Mouse (Mus musculus): ENCODE measurements around the gene Ssh2. TPM values are rescaled to one million over a fixed set of nuclear protein-coding genes. Genes with fewer than 3 reads are reported as not detected.
"Not testable (repeated sequence)": the region's sequence is repeated elsewhere in the genome, so short reads cannot be mapped to it uniquely, and the experiment has no call there.

Ssh2 gene
- polyA plus RNA-seq, 1 experiment from 2014 or later: 14.3 TPM

DNA sequence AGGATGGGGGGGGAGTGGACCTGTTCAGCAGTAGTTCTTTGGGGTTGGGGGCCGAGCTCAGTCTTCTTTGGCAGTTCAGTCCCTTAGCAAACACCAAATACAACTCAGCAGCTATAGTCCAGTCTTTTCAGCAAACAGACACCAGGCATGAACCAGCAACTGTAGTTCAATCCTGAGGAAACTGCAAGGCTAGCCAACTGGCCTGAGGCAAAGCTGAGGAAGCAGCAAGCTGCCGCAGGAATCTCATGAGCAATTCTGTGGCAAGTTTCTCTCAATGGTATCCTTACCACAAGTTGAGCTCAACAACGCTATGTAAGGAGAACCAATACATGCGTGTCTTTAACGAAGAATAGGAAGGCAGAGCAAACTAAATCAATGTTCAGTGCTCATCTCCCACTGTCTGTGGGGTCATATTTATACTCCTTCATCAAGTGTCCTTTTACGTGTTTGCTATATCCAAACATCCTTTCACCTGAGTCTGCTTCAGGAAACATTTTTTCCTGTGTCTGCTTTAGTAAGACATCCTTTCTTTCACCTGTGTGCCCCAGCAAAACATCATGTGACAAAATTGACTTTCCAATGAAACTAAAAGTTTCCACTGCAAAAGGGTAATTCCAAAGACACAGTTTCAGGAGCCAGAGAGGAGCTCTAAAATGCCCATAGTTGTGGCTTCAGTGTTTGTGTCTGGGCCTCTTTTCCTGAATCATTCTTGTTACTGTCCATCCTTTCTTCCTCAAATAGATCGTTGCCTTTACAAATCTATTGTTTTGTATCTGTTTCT, 24.6 kb downstream of the Ssh2 start:
- no peak overlapping the region for H3K9ac ChIP-seq (ENCODE audit: low read length)
- 90% methylated on average over 7 of the region's 7 CpGs for WGBS
- ATAC-seq (ENCODE audit: insufficient read depth, low FRiP score, low TSS enrichment) (no peak), DNase-seq (ENCODE audit: low spot score) (no peak)
- no peak overlapping the region for H3K27ac ChIP-seq (ENCODE audit: low read depth, low read length)
- H3K4me2 ChIP-seq (ENCODE audit: low read depth): no peak overlapping the region
- no peak overlapping the region for H3K4me3 ChIP-seq (ENCODE audit: low read depth, low read length)
- H3K4me1 ChIP-seq (ENCODE audit: control insufficient read depth, insufficient read depth, low read length): no peaks in the 10 kb centered on the region
- H3K36me3 ChIP-seq (ENCODE audit: control insufficient read depth, insufficient read depth, low read length): no peaks in the 10 kb centered on the region
- no peaks in the 10 kb centered on the region for H3K9me3 ChIP-seq (ENCODE audit: control insufficient read depth, low read length)
- no peaks in the 10 kb centered on the region for H3K27me3 ChIP-seq (ENCODE audit: control insufficient read depth, insufficient read depth, low read length)

DNA sequence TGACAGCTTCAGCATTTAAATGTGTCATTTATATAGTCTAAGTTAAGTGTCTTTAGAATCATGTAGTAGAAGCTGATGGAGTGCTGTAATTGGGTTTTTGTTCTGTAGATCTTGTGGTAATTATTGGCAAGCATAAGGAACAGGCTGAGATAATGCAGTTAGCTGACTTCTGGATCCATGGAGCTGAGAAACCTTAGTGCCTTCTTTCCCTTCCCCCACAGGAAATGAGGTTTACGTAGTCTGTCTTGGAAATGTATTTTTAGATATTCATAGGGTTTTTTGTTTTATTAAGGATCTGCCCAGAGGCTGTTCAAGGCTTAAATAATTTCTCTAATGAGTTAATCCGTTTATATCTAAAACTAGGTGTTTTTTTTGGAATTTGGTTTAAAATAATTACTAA, 26.8 kb downstream of the Ssh2 start:
- 73% methylated on average over 2 of the region's 2 CpGs for WGBS
- Histone ChIP-seq H3K27me3 (ENCODE audit: control insufficient read depth, insufficient read depth, low read length) (no peaks in the 10 kb centered on the region), H3K9me3 (ENCODE audit: control insufficient read depth, low read length) (no peaks in the 10 kb centered on the region), H3K27ac (ENCODE audit: low read depth, low read length) (no peak overlapping the region), H3K9ac (ENCODE audit: low read length) (no peak overlapping the region), H3K4me1 (ENCODE audit: control insufficient read depth, insufficient read depth, low read length) (no peaks in the 10 kb centered on the region), H3K4me2 (ENCODE audit: low read depth) (no peak overlapping the region), H3K4me3 (ENCODE audit: low read depth, low read length) (no peak overlapping the region), H3K36me3 (ENCODE audit: control insufficient read depth, insufficient read depth, low read length) (no peaks in the 10 kb centered on the region)
- ATAC-seq (ENCODE audit: insufficient read depth, low FRiP score, low TSS enrichment): no peak
- DNase-seq (ENCODE audit: low spot score): no peak

DNA sequence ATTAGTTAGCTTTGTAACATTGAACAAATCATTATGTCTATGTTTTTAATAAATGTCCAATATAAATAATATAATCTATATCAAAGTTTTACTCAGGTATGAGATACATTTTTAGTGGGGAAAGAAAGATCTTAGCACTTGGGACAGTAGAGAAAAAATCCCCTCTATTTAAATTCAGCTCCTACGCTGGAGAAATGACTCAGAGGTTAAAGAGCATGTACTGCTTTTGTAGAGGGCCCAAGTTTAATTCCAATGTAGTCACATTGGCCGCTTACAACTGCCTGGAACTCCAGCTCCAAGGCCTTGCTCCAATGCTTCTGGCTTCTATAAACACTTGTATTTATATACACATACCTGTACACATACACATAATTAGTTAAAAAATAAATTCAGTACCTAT, 36.7 kb downstream of the Ssh2 start:
- H3K36me3 ChIP-seq (ENCODE audit: control insufficient read depth, insufficient read depth, low read length): no peaks in the 10 kb centered on the region
- no peaks in the 10 kb centered on the region for H3K9me3 ChIP-seq (ENCODE audit: control insufficient read depth, low read length)
- 84% methylated on average over 2 of the region's 2 CpGs for WGBS

DNA sequence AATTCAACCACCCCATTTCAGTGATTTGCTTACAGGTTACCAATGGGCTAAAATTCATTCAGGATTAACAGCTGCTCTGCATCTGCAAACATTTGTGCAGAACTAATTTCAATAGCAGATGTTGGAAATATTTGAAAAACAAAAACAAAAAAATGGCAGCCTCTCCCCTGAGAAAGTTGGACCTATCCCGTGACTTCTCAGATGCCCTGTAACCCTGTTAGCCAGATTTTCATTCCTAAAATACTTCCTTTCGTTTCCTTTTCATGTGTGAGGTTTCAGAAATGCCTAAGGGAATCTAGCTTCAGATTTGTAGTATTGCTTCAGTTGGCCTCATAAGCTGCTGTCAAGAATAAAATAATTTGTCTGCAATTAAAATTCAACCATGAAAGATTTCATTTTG, 43.4 kb downstream of the Ssh2 start:
- Histone ChIP-seq H3K9me3 (ENCODE audit: control insufficient read depth, low read length) (no peaks in the 10 kb centered on the region), H3K9ac (ENCODE audit: low read length) (no peak overlapping the region), H3K4me2 (ENCODE audit: low read depth) (no peak overlapping the region), H3K4me1 (ENCODE audit: control insufficient read depth, insufficient read depth, low read length) (no peaks in the 10 kb centered on the region), H3K27me3 (ENCODE audit: control insufficient read depth, insufficient read depth, low read length) (no peaks in the 10 kb centered on the region), H3K27ac (ENCODE audit: low read depth, low read length) (no peak overlapping the region), H3K36me3 (ENCODE audit: control insufficient read depth, insufficient read depth, low read length) (no peaks in the 10 kb centered on the region), H3K4me3 (ENCODE audit: low read depth, low read length) (no peak overlapping the region)
- DNase-seq (ENCODE audit: low spot score): no peak
- 62% methylated on average over 2 of the region's 2 CpGs for WGBS
- no peak for ATAC-seq (ENCODE audit: insufficient read depth, low FRiP score, low TSS enrichment)

More for the DNA sequence above, 36.7 kb downstream of the Ssh2 start:
- no peak for ATAC-seq (ENCODE audit: insufficient read depth, low FRiP score, low TSS enrichment)
- H3K4me2 ChIP-seq (ENCODE audit: low read depth): no peak overlapping the region
- no peak for DNase-seq (ENCODE audit: low spot score)
- no peaks in the 10 kb centered on the region for H3K4me1 ChIP-seq (ENCODE audit: control insufficient read depth, insufficient read depth, low read length)
- no peak overlapping the region for H3K27ac ChIP-seq (ENCODE audit: low read depth, low read length)
- no peak overlapping the region for H3K9ac ChIP-seq (ENCODE audit: low read length)
- no peaks in the 10 kb centered on the region for H3K27me3 ChIP-seq (ENCODE audit: control insufficient read depth, insufficient read depth, low read length)
- no peak overlapping the region for H3K4me3 ChIP-seq (ENCODE audit: low read depth, low read length)

DNA sequence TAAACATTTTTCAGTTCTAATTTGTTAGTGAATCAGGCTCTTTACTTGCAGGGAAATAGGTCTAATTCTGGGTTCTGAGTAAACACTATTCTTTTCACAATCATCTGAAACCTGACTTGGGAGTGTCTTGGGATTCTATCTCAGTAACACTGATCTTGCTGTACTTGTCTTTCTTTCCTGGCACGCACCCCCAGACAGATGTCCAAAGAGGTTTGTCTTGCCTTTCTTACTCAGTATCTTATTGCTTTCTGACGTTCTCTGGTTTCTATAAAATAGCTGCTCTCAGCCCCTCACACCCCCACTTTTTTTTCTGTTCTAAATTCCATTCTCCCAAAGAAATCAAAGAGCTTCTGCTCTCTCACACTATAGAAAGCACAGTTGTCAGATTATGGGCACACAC, 51.3 kb downstream of the Ssh2 start:
- Histone ChIP-seq H3K27ac (ENCODE audit: low read depth, low read length) (no peak overlapping the region), H3K4me2 (ENCODE audit: low read depth) (no peak overlapping the region), H3K4me1 (ENCODE audit: control insufficient read depth, insufficient read depth, low read length) (no peaks in the 10 kb centered on the region), H3K4me3 (ENCODE audit: low read depth, low read length) (no peak overlapping the region), H3K27me3 (ENCODE audit: control insufficient read depth, insufficient read depth, low read length) (no peaks in the 10 kb centered on the region), H3K9ac (ENCODE audit: low read length) (no peak overlapping the region), H3K9me3 (ENCODE audit: control insufficient read depth, low read length) (no peaks in the 10 kb centered on the region), H3K36me3 (ENCODE audit: control insufficient read depth, insufficient read depth, low read length) (no peaks in the 10 kb centered on the region)
- DNase-seq (ENCODE audit: low spot score) (no peak), ATAC-seq (ENCODE audit: insufficient read depth, low FRiP score, low TSS enrichment) (no peak)
- 81% methylated on average over 2 of the region's 2 CpGs for WGBS

DNA sequence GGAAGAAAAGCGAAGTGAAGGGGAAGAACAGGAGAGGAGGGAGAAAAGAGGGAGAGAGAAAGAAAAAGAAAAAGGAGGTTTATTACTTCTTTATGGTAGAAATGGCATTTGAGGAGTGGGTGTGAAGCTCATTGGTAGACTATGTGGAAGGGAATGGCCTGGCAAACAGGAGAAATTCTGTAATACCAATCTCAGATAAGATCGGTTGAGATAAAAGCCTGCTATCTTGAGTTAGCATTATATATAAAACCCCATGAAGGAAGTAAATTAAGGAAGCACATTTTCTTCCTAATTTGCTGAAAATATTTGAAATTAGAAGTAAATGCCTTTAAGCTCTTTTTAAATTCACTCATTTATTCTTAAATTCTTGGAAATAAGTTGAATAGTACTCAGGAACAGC, 59.9 kb downstream of the Ssh2 start:
- 88% methylated on average over 2 of the region's 2 CpGs for WGBS
- Histone ChIP-seq H3K4me1 (ENCODE audit: control insufficient read depth, insufficient read depth, low read length) (no peaks in the 10 kb centered on the region), H3K9me3 (ENCODE audit: control insufficient read depth, low read length) (no peaks in the 10 kb centered on the region), H3K9ac (ENCODE audit: low read length) (no peak overlapping the region), H3K4me3 (ENCODE audit: low read depth, low read length) (no peak overlapping the region), H3K27me3 (ENCODE audit: control insufficient read depth, insufficient read depth, low read length) (no peaks in the 10 kb centered on the region), H3K4me2 (ENCODE audit: low read depth) (no peak overlapping the region), H3K36me3 (ENCODE audit: control insufficient read depth, insufficient read depth, low read length) (no peaks in the 10 kb centered on the region), H3K27ac (ENCODE audit: low read depth, low read length) (no peak overlapping the region)
- no peak for DNase-seq (ENCODE audit: low spot score)
- no peak for ATAC-seq (ENCODE audit: insufficient read depth, low FRiP score, low TSS enrichment)

DNA sequence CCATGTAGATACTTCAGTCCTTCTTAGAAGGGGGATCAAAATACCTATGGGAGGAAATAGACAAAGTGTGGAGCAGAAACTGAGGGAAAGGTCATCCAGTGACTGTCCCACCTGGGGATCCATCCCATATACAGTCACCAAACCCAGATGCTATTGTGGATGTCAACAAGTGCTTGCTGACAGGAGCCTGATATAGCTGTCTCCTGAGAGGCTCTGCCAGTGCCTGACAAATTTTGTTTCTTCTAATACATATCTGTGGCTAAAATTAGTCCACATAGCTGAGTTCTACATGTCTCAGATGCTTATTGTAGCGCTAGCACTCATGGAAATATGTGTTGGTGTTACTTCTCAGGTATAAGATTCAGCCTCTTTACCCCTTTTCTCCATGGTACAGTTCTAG, 62.5 kb downstream of the Ssh2 start:
- not testable (repeated sequence) for H3K4me1 ChIP-seq (ENCODE audit: control insufficient read depth, insufficient read depth, low read length); ATAC-seq (ENCODE audit: insufficient read depth, low FRiP score, low TSS enrichment); H3K4me3 ChIP-seq (ENCODE audit: low read depth, low read length); H3K9me3 ChIP-seq (ENCODE audit: control insufficient read depth, low read length); H3K27ac ChIP-seq (ENCODE audit: low read depth, low read length); H3K4me2 ChIP-seq (ENCODE audit: low read depth); DNase-seq (ENCODE audit: low spot score); H3K36me3 ChIP-seq (ENCODE audit: control insufficient read depth, insufficient read depth, low read length); H3K9ac ChIP-seq (ENCODE audit: low read length); H3K27me3 ChIP-seq (ENCODE audit: control insufficient read depth, insufficient read depth, low read length)
- WGBS: 88% methylated on average over 1 of the region's 1 CpGs

DNA sequence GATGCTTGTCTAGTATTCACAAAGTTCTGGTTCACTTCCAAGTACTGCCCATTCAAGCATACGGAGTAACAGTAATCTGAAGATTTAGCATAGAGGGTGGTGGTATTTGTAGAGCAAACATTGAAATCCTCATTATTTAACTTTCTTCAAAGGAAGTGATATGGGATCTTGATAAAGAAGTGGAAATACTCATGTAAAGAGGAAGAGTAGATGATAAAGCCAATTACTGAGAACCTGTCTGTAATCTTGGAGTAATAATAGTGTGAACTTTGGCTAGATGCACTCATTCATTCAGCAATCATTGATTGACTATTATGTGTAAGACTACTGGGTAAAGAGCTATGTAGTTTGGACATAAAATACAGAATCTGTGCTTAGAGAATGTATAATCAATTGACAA, 64.1 kb downstream of the Ssh2 start:
- no peaks in the 10 kb centered on the region for H3K4me1 ChIP-seq (ENCODE audit: control insufficient read depth, insufficient read depth, low read length)
- H3K9ac ChIP-seq (ENCODE audit: low read length): no peak overlapping the region
- H3K4me2 ChIP-seq (ENCODE audit: low read depth): no peak overlapping the region
- 97% methylated on average over 1 of the region's 1 CpGs for WGBS
- no peak overlapping the region for H3K4me3 ChIP-seq (ENCODE audit: low read depth, low read length)
- ATAC-seq (ENCODE audit: insufficient read depth, low FRiP score, low TSS enrichment) (no peak), DNase-seq (ENCODE audit: low spot score) (no peak)
- no peaks in the 10 kb centered on the region for H3K36me3 ChIP-seq (ENCODE audit: control insufficient read depth, insufficient read depth, low read length)
- no peak overlapping the region for H3K27ac ChIP-seq (ENCODE audit: low read depth, low read length)
- no peaks in the 10 kb centered on the region for H3K9me3 ChIP-seq (ENCODE audit: control insufficient read depth, low read length)
- H3K27me3 ChIP-seq (ENCODE audit: control insufficient read depth, insufficient read depth, low read length): no peaks in the 10 kb centered on the region

DNA sequence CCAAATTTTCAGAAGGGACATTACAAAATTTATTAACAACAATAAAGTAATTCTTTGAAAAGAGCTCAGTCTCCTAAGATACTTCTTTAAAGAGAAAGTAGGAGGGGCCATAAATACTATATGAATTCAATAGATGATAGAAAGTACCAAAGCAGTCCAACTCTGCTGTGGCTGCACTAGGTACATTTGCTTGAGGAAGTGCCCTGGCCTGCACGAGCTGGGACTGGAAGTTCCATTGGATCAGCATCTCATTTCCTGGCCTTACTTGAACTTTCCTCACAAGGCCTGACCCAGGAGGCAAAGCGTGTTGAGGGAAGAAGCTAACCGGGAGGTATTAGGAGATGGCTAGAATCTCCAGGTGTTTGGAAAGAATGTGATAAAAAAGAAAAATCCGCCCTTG, 75.4 kb downstream of the Ssh2 start:
- ATAC-seq (ENCODE audit: insufficient read depth, low FRiP score, low TSS enrichment) (no peak), DNase-seq (ENCODE audit: low spot score) (no peak)
- Histone ChIP-seq H3K36me3 (ENCODE audit: control insufficient read depth, insufficient read depth, low read length) (no peaks in the 10 kb centered on the region), H3K27me3 (ENCODE audit: control insufficient read depth, insufficient read depth, low read length) (no peaks in the 10 kb centered on the region), H3K9ac (ENCODE audit: low read length) (no peak overlapping the region), H3K4me1 (ENCODE audit: control insufficient read depth, insufficient read depth, low read length) (no peaks in the 10 kb centered on the region), H3K27ac (ENCODE audit: low read depth, low read length) (no peak overlapping the region), H3K4me3 (ENCODE audit: low read depth, low read length) (no peak overlapping the region), H3K9me3 (ENCODE audit: control insufficient read depth, low read length) (no peaks in the 10 kb centered on the region), H3K4me2 (ENCODE audit: low read depth) (no peak overlapping the region)
- WGBS: 82% methylated on average over 4 of the region's 4 CpGs

Measured in neural tube, embryonic 11.5 days (tissue).